Mouse (Mus musculus) G1E-ER4 (cell line): ENCODE data around the gene Lrrc43. TPM values are rescaled to one million over a fixed set of nuclear protein-coding genes. Genes with fewer than 3 reads are reported as not detected.

Experiments
- GATA1 ChIP-seq: IDR thresholded peaks from one replicate; pipeline ENCODE4 v1.8.0; 2012; ENCODE audit warnings: low read length, inconsistent platforms
- polyA plus RNA-seq: library from polyadenylated mRNA; stranded (reverse); fragments of >175 nt; gene quantifications from 2 replicates; pipeline ENCODE4 v1.2.3, GENCODE M21; 2012

Gene Lrrc43
- polyA plus RNA-seq = not detected in 2 replicates

DNA sequence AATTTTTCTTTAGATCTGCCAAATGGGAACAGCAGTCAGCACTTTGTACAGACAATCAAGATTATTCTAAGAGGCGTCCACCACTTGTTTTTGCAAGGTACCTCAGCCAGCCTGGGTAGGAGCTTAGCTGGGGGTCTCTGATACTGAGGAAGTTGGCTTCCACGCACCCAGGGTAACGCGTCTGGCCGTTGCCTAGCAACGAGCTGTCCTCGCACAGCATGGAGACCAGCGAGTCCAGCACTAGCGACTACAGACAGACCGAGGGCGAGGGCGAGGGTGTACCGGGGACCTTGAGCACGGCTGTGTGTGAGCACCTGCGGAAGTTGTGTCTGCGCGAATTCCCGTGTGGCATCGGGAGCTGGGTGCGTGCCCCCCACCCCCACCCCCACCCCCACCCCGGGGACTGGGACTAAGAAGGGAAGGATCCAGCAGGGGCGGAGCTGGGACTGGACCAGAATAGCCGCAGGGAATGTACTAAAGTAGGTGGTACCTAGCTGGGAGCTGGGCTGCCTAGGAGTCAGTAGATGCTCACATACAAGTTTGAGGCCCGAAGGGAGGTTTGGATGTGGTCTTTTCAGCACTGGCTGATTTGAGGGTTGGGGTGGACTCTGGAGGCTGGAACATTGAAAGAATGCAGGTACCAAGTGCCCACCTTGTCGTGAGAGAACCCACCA, at the start of gene Lrrc43, which contains the start of gene Il31:
Lrrc43 (plus strand) TSS at position 194 of the 674 bp plus-strand sequence.
Il31 (minus strand) TSS at position 378 of the 674 bp plus-strand sequence.
- TF ChIP-seq GATA1 = no peak

DNA sequence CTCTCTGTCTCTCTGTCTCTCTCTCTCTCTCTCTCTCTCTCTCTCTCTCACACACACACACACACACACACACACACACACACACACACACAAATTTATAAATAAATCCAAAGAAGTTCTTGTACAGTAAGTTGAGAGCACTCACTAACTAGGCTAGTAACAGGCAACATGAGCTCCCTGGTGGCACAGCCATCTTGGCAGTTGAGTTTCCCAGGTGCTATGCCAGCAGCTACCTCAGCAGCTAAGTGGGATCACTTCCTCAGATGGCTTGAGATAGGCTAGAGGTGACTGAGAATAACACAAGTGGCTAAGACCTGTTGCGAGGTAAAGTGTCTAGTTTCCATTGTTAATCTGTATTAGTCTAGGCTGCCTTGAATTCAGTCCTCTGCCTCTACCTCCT, 49.8 kb upstream of the Lrrc43 start:
- TF ChIP-seq GATA1 = no peak

DNA sequence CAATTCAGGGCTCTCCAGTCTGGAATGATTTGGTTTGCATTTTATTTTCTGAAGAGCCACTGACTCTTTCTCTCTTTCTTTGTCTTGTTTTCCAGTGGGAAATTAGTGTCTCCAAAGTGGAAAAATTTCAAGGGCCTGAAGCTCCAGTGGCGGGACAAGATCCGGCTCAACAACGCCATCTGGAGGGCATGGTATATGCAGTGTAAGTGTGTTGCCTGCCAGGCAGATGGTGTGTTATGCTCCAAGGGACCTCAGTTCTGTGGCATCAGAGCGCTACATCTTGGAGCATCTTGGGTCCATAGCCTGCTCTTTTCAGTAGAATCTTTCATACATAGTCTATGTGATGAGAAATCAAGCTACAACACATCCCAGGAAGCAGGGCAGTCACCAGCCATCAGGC, 49.2 kb upstream of the Lrrc43 start:
- no peak for TF ChIP-seq GATA1

DNA sequence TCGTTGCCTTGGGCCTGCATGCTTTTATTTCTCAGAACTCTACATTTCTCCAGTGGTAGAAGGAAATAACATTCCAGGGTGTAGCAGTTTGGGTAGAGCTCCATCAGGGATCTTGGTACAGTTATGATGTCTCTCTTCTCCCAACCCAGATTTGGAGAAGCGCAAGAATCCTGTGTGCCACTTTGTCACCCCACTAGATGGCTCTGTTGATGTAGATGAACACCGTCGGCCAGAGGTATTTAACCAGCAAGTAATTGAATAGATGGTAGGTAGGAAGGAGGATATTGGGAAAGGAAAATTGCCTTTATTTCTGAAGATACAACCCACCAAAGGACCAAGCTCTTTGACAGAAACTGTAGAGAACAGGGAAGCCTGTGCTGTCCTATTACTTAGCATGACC, 48.4 kb upstream of the Lrrc43 start:
- no peak for TF ChIP-seq GATA1

DNA sequence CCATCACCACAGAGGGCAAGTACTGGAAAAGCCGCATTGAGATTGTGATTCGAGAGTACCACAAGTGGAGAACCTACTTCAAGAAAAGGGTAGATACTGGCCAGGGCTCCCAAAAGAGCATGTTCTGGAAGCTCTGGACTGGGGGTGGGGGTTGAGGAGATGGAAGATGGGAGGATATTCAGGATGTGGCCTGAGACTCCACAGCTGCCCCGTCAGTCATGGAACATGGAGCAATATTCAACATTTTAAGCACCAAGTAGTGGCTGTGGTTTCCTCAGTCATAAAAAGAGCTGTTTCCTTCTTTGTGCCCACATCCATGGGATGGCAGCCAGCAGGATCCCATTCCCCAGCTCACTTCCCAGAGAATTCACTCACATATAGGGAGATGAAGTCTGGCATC, 46.8 kb upstream of the Lrrc43 start:
- no peak for TF ChIP-seq GATA1

DNA sequence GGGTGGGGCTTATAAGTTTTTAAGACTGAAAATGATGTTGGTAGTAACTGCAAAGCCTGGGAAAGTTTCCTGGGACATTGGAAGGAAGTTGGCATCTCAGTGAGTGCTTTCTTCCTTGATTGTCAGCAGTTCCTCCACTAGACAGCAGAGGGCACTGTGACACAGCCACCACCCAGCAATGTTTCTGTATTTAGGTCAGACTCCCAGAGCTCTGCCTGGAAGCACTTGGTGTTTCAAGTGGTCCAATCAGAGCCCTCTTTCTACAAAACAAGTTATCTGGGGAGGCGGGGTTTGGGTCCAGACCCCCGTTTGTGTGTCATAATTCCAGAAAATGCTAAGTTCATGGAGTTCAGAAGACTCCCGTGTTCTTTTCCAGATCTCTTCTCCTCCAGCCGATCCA, 45.0 kb upstream of the Lrrc43 start:
- TF ChIP-seq GATA1 = no peak

DNA sequence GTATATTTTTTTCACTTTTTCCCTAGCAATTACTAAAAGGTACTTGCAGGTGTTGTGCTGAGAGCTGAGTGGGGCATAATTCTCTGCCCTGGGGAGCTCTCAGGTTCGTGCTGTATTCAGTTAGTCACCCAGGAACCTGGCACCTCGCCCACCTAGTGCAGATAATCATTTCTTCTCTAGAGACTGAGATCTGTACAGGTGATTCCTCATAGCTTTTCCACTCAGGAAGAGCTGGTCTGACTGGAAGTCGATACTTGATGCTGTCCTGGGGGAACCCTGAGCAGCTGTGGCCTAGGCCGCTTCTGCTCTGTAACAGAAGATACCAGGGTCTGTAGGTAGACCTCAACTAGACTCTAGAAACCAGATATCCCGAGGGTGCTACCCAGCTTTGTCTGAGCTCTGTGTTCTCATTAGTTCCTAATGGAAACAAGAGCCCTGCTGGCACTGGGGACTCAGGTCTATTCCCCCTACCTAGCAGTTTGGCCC, 44.2 kb upstream of the Lrrc43 start:
- no peak for TF ChIP-seq GATA1

DNA sequence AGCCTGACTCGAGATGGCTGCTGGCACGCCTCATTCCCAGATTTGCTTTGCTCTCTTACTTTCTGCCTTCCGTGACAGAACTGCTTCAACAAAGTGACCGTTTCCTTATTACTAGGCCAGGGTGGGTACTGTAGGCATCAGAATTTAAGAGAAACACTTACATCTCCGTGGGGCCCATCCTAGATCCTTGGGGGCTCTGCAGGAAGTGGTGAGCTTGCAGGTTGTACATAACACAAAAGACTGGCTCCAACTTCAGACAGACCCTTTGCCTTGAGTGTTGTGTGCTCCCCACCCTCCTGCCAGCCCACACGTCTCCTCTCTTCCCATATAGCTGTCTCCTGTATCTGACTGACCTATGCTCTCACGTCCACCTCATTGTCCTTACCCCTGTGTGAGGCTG, 37.2 kb upstream of the Lrrc43 start:
- TF ChIP-seq GATA1 = no peak

DNA sequence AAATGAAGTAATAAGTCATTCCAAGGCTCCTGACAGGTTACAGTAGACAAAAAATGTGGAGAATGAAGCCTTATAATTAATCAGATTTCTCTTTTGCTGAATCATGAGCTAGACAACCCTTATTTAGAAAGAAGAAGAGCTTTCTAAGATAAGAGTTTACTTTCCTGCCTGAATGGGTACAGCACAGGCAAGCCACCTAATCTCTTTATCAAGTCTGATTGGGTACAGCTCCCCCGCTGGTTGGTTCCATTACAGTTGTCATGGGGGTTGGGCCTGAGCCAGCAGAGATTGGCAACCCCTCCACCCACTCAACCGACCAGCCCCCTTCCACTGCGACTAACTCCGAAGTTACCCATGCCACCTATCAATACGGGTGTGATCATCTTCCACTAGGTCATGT, 27.7 kb upstream of the Lrrc43 start:
- peak; percentile 26 for TF ChIP-seq GATA1

DNA sequence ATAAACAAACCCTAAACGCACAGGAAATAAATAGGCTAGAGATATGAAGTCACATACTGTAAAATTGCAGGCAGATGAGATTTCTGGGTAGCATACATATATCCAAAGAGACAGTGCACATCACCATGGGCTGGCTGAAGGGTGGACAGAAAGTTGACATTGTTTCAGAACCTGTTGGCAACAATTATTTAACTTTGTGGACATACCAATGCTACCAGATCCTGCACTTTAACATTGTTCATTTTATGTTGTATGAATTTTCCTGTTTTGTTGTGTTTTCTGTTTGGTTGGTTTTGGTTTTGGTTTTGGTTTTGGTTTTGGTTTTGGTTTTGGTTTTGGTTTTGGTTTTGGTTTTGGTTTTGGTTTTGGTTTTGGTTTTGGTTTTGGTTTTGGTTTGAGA, 24.5 kb upstream of the Lrrc43 start:
- no peak for TF ChIP-seq GATA1

DNA sequence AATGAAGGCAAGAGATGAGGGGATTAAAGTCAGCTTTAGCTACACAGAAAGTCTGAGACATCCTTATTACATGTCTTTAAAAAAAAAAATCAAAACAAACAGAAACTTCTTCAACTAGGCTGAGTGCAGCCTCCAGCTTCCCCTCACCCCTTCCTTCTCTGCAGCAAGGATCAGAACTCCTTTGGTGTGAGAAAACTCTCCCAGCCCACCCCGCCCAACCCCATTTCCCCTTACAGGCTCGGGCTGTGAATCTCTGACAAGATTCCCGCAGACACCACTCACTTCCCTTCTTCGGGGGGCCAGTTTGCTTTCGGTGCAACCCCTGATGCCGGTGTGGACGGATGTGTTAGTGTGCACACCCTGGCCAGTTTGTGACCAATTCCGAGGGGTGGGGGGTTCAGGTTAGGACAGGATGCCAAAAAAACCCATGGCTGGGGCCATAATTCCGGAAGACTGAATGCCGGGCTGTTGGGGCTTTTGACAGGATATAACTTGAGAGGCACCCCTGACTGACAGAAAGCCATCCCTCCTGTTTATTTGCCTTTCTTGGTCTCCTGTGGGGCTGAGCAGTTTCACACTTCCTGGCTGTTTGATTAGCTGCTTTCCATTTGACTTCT, 18.2 kb upstream of the Lrrc43 start:
- TF ChIP-seq GATA1 = no peak

DNA sequence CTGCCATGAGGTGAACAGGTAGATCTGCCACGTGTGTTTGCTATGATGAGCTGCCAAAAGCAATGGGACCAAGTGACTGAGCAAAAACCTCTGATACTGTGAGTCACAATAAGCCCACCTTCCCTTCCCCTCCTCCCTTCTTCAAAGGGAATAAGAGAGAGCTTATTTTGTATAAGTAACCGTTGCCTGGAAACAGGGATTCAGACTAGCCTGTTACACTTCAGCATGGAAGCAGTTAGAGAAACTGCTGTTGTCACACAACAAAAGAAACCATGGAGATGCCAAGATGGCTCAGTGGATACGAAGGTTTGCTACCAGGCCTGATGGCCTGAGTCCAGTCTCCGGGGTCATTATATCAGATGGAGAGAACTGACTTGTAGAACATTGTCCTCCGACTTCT, 15.3 kb upstream of the Lrrc43 start:
- TF ChIP-seq GATA1 = no peak

DNA sequence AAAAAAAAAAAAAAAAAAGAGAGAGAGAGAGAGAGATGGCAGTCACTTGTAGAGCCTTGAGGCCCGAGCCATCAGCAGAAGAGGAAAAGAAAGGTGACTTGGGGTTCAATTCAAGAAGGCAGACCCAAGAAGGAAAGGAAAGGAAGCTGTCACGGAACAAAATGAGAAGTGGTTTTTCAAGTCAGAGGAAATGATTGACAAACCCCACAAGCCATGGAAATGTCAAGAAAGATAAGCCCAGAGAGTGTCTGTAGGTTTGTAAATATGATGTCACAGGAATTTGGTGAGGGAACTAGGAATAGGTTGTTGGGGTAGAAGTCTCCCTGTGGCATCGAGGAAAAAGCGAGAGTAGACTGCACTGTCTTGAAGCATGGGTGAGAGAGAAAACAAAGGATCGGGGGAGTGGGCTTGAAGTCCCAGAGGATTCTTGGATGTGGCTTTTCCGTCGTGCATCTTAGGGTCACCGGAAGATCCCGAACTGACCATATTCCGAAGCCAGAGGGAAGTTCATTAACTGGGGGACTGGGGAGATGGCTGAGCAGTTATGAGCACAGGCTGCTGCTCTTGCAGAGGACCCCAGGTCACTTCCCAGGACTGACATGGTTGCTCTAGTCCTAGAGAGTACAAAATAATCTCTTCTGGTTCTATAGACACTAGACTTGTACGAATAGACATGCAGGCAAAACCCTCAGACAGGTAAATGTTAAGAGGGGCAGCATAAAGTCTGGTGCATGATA, 1.3 kb upstream of the Lrrc43 start:
- TF ChIP-seq GATA1 = no peak

DNA sequence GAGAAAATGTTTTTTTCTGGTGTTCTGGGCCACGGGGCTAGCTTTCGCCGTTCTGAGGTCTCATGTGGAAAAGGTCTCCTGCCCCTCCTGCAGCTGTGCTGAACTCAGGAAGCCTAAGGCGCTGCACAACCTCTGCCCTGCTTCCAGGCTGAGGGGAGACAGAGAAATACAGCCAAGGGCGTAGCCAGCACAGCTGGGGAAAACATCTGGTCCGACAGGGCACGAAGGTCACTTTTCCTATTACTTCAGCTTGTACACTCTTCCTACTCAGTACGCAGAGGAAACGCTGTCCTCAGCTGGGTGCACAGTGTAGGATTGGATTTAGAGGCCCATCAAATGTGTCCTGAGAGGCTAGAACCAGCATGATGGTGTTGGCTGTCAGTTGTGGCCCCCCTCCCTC, 830 bp downstream of the Lrrc43 start:
- no peak for TF ChIP-seq GATA1

DNA sequence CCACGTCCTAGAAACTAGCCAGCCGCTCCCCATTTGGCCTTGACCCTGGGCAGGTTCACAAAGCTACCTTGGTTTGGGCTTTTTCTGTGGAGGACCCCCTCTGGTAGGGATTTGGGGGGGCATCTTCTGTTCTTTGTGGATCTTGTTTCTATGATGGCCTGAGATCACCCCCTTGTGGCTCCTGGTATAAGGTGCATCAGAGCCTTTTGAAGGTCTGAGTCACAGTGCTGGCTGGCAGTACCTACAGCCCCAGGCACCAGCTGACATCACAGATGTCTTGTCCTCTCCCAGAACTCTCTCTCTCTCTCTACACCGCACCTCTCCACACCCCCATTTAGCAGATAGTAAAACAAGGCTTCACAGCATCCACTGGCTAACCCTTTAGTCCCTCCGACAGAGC, 10.6 kb downstream of the Lrrc43 start:
- TF ChIP-seq GATA1 = no peak

DNA sequence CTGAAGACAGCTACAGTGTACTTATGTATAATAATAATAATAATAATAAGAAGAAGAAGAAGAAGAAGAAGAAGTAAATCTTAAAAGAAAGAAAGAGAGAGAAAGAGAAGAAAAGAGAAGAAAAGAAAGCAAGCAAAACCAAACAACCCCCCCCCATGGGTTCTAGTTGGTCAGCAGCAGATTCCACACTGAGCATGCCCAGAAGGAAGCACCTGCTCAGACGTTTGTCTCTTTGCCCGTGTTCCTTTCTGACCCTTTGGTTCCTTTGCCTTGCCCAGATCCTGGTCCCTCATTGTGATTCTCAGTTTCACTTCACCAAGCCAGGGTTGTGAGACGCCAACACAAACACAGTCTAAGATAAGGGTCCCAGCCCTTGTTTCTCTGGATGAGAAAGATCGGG, 12.9 kb downstream of the Lrrc43 start:
- no peak for TF ChIP-seq GATA1
